Mouse (Mus musculus) lung, postnatal 0 days (tissue): ENCODE data around the gene Adamts4. TPM values are rescaled to one million over a fixed set of nuclear protein-coding genes. Genes with fewer than 3 reads are reported as not detected.

ENCODE experiments used
- ATAC-seq: fragments of 200-750 bp; cut with Nextera tagmentation; 2 replicates; pipeline ENCODE4 v1.8.0; 2017; ENCODE audit warnings: moderate library complexity
- DNase-seq: peaks from one replicate; pipeline ENCODE4 v3.0.0-alpha.2; 2016; ENCODE audit warnings: low spot score
- H3K27ac ChIP-seq: fragments of 300-500 bp; sonication (generic); 2 replicates; pipeline ENCODE4 v1.5.1; 2014; ENCODE audit warnings: antibody characterized with exemption, mild to moderate bottlenecking, low read length, mixed read lengths
- H3K27me3 ChIP-seq: fragments of 300-500 bp; sonication (generic); replicated peaks from 2 replicates; pipeline ENCODE4 v1.6.1; 2014; ENCODE audit warnings: low read length, mixed read lengths; ENCODE audit not compliant: insufficient read depth
- H3K36me3 ChIP-seq: fragments of 300-500 bp; sonication (generic); 2 replicates; pipeline ENCODE4 v1.6.1; 2014; ENCODE audit warnings: low read length, mixed read lengths; ENCODE audit not compliant: insufficient read depth
- H3K4me1 ChIP-seq: fragments of 300-500 bp; sonication (generic); 2 replicates; pipeline ENCODE4 v1.6.1; 2014; ENCODE audit warnings: antibody characterized with exemption, low read depth, low read length, mixed read lengths; ENCODE audit not compliant: insufficient read depth
- H3K4me2 ChIP-seq: fragments of 300-500 bp; sonication (generic); replicated peaks from 2 replicates; pipeline ENCODE4 v1.6.1; 2014; ENCODE audit warnings: low read depth, mild to moderate bottlenecking, low read length, moderate library complexity, mixed read lengths
- H3K4me3 ChIP-seq: fragments of 300-500 bp; sonication (generic); 2 replicates; pipeline ENCODE4 v1.5.1; 2014; ENCODE audit warnings: low read depth, low read length
- H3K9ac ChIP-seq: fragments of 300-500 bp; sonication (generic); replicated peaks from 2 replicates; pipeline ENCODE4 v1.6.1; 2014; ENCODE audit warnings: low read depth, mild to moderate bottlenecking
- H3K9me3 ChIP-seq: fragments of 300-500 bp; sonication (generic); 2 replicates; pipeline ENCODE4 v1.6.1; 2016; ENCODE audit warnings: low read length, mixed read lengths
- CTCF ChIP-seq: IDR thresholded peaks from 2 replicates; pipeline ENCODE4 v1.5.1; 2016; ENCODE audit warnings: antibody characterized with exemption, mild to moderate bottlenecking
- EP300 ChIP-seq: IDR thresholded peaks from 2 replicates; pipeline ENCODE4 v1.6.1; 2016; ENCODE audit warnings: antibody characterized with exemption, mild to moderate bottlenecking, control low read depth
- WGBS: fragments of 180-500 bp; shearing (Covaris S2); extraction: QIAGEN DNeasy Blood & Tissue Kit; methylation state at CpG from one replicate; pipeline ENCODE4 v1.1.7; 2014; 5-methylcytosine and 5-hydroxymethylcytosine counted together
- polyA plus RNA-seq: library from polyadenylated mRNA; unstranded; fragments of >200 nt; fragmentation: Nextera tagmentation; extraction: Ambion mirVana; gene quantifications from 2 replicates; pipeline ENCODE4 v1.2.1, GENCODE M21; 2015

Adamts4 gene
- polyA plus RNA-seq, 1 experiment from 2014 or later = 2.7 TPM

- ATAC-seq = peak; percentile 98
- Histone ChIP-seq H3K9ac (peak within 1 kb of the TSS; percentile 84), H3K27ac (peak within 1 kb of the TSS; percentile 77), H3K9me3 (no peaks in the 10 kb centered on the region), H3K4me3 (peak within 1 kb of the TSS; percentile 81), H3K36me3 (0 out of 2 replicates have a peak, but pooled peaks cover 3% of the 10 kb centered on the region), H3K4me1 (no peaks in the 10 kb centered on the region), H3K27me3 (no peaks in the 10 kb centered on the region), H3K4me2 (peak within 1 kb of the TSS; percentile 81)
- peak; percentile 97 for DNase-seq
- TF ChIP-seq CTCF (0 out of 2 replicates have a peak, but pooled peaks have one; percentile 12), EP300 (no peak)
- under 1% methylated on average over 43 of the region's 49 CpGs for WGBS
Measured at GRCm38 (mm10) chr1:171287136-171288081, 37.2 kb downstream of the Adamts4 start, which contains the start of gene Usp21. Gene Usp21, minus strand, starts transcription at chr1:171287991.

DNA sequence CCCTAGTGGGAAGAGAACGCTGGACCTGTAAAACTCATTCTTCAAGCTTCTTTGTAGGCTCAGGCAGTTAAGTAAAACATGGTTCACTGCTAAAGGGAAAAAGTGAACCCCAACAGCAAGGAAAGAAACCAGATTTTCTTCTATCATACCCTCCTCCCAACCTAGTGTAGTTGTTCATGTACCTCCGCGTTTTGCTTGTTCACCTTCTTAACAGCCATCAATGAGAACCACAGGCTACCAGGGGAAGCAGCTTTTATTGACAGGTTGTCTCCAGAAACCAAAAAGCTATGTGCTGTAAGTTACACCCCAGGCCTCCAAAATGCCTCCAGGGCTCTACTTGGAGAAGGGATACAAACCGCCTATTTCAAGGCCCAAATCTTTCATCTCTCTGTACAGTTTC lies 38.1 kb downstream of the Adamts4 start:
- ATAC-seq = no peak
- no peak overlapping the region; the same call in 1 of the 2 replicates for H3K4me2 ChIP-seq
- TF ChIP-seq EP300 = no peak
- TF ChIP-seq CTCF = no peak
- H3K4me3 ChIP-seq = 0 out of 2 replicates have a peak overlapping the region, but pooled peaks have one; percentile 81
- no peaks in the 10 kb centered on the region for H3K9me3 ChIP-seq
- no peak overlapping the region for H3K9ac ChIP-seq
- no peaks in the 10 kb centered on the region for H3K4me1 ChIP-seq
- H3K27me3 ChIP-seq = no peaks in the 10 kb centered on the region
- WGBS = 59% methylated on average over 4 of the region's 4 CpGs
- H3K27ac ChIP-seq = no peak overlapping the region
- DNase-seq = no peak
- no peaks in the 10 kb centered on the region for H3K36me3 ChIP-seq

GRCm38 (mm10) chr1:171293351-171293750 lies 43.1 kb downstream of the Adamts4 start:
- ATAC-seq = no peak
- H3K27me3 ChIP-seq = 0 out of 2 replicates have a peak, but pooled peaks cover 3% of the 10 kb centered on the region
- no peak for TF ChIP-seq EP300
- TF ChIP-seq CTCF = no peak
- WGBS = 76% methylated on average over 3 of the region's 3 CpGs
- peak overlapping the region; percentile 63 for H3K4me2 ChIP-seq
- peak; percentile 11 for DNase-seq
- H3K4me3 ChIP-seq = no peak overlapping the region
- no peak overlapping the region for H3K27ac ChIP-seq
- no peaks in the 10 kb centered on the region for H3K9me3 ChIP-seq
- H3K36me3 ChIP-seq = no peaks in the 10 kb centered on the region
- no peak overlapping the region for H3K9ac ChIP-seq
- peaks cover 5% of the 10 kb centered on the region; the same call in 1 of the 2 replicates for H3K4me1 ChIP-seq

- DNase-seq (peak; percentile 41), ATAC-seq (no peak)
- H3K36me3 ChIP-seq = no peaks in the 10 kb centered on the region
- H3K9ac ChIP-seq = peak overlapping the region; percentile 97
- H3K27ac ChIP-seq = peak overlapping the region; percentile 96
- peaks cover 5% of the 10 kb centered on the region; the same call in 1 of the 2 replicates for H3K4me1 ChIP-seq
- peak overlapping the region; percentile 63 for H3K4me2 ChIP-seq
- H3K4me3 ChIP-seq = peak overlapping the region; percentile 83
- H3K9me3 ChIP-seq = no peaks in the 10 kb centered on the region
- H3K27me3 ChIP-seq = 0 out of 2 replicates have a peak, but pooled peaks cover 3% of the 10 kb centered on the region
- WGBS = 27% methylated on average over 5 of the region's 5 CpGs
- no peak for TF ChIP-seq EP300
- no peak for TF ChIP-seq CTCF
Measured at GRCm38 (mm10) chr1:171293906-171294297, 43.7 kb downstream of the Adamts4 start.

GRCm38 (mm10) chr1:171294298-171295062 lies 44.3 kb downstream of the Adamts4 start, which contains the start of gene Ufc1:
Gene Ufc1, minus strand, starts transcription at chr1:171295024.
- WGBS = under 1% methylated on average over 42 of the region's 42 CpGs
- Histone ChIP-seq H3K4me2 (peak within 1 kb of the TSS; percentile 63), H3K4me1 (peaks cover 5% of the 10 kb centered on the region; the same call in 1 of the 2 replicates), H3K9me3 (no peaks in the 10 kb centered on the region), H3K27ac (peak within 1 kb of the TSS; percentile 96), H3K36me3 (no peaks in the 10 kb centered on the region), H3K4me3 (peak within 1 kb of the TSS; percentile 83), H3K9ac (peak within 1 kb of the TSS; percentile 97), H3K27me3 (0 out of 2 replicates have a peak, but pooled peaks cover 3% of the 10 kb centered on the region)
- ATAC-seq (peak; percentile 92), DNase-seq (peak; percentile 96)
- TF ChIP-seq EP300 = peak; percentile 59
- peak; percentile 54 for TF ChIP-seq CTCF
